Mouse (Mus musculus) cerebellum, adult 9-10 months (tissue): Measurements from ENCODE around the gene Gm36028.

Experiments
- DNase-seq: peaks from one replicate; pipeline ENCODE4 v3.0.0; 2022

Gm36028 gene

DNA sequence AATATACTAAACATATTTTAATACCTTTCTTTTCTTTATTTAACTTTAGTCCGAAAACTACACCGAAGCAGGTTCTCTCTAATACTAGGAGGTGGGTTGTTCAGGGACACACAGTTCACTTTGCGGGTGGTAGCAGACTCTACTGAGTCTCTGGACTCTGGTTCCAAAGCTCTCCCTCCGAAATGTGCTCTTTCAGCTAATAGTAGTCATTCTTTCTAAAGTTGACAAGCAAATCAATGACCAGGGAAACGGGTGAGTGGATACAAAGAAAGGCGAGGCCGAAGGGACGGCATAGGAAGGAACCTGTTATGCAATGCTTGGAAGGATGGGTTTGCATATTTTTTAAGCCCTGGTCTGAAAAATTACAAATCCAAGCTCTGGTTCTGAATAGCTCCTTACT lies 3.5 kb downstream of the Gm36028 start:
- DNase-seq, result no peak

GRCm38 (mm10) chr16:37856327-37856726 lies 4.6 kb downstream of the Gm36028 start:
- no peak for DNase-seq

GRCm38 (mm10) chr16:37855583-37855982 lies 5.4 kb downstream of the Gm36028 start:
- DNase-seq, result no peak

DNA sequence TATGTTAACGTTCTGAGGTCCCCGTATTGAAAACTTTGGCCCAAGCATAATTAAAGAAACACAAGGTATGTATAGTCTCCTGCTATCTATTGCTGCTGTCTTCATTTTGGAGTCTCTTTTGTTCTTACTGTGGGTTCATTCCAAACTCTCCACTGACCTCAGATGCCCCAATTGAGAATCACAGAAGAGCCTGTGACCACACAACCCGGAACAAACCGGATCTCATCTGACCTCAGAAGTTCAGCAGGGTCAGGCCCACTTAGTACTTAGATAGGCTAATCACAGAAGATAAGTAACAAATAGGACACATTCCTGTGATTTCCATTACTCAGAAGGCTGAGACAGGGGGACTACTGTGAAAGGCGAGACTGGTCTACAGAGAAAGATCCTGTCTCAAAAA lies 6.4 kb downstream of the Gm36028 start:
- DNase-seq, result no peak

DNA sequence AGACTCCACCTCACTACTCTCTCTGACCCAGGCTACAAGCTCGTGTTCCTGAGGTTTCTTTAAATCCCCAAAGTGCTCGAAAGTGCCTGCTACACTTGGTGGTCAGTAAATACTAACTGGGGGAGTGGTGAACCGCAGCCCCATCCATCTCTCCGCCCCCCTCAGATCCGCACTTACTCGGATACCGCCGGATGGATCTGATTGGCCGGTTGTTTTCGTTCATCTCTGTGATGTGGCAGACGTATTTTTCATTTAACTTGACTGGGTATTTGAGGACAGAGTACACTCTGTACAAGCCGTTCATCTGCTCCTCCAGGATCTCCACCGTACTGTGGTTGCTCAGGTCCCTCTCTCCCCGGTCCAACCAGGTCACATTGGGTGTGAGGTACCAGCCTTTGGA lies 6.9 kb downstream of the Gm36028 start:
- no peak for DNase-seq

- DNase-seq, result no peak
Measured at GRCm38 (mm10) chr16:37853279-37853678, 7.7 kb downstream of the Gm36028 start.

DNA sequence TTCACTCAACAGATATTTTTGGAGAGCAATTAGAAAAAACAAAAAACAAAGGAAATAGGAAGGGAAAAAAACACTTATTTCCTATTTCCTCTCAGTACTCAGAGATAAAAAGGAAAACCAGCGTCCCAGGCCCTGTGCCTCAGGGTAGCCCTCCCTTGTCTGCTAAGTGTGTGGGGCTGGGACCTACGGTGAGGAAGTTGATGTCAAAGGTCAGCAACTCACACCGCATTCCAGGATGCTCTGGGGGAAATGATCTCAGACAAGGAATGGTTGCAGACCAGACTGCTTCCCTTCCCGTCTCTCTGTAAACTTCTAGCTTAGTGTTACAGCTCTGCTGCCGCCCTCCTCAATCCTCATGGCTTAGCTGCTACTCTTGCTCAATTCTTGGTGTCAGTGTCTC lies 9.6 kb downstream of the Gm36028 start:
- no peak for DNase-seq

DNA sequence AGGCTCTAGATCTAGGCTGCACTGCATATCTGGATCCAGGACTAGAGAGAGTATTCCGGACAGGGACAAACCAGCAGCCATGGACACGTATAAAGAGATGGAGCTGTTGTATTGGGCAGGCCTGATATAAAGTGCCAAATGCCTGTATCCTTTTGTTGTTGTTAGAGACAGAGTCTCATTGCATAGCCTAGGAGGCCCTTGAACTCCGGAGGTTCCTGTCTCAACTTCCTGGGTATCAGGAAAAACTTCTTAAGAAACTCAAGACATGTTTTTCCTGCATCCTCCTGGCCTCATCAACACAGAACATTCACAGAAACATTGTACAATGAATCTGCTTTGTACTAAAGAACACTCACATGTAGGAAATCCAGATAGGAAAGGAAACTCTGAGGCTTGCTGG lies 13.9 kb downstream of the Gm36028 start:
- no peak for DNase-seq

DNA sequence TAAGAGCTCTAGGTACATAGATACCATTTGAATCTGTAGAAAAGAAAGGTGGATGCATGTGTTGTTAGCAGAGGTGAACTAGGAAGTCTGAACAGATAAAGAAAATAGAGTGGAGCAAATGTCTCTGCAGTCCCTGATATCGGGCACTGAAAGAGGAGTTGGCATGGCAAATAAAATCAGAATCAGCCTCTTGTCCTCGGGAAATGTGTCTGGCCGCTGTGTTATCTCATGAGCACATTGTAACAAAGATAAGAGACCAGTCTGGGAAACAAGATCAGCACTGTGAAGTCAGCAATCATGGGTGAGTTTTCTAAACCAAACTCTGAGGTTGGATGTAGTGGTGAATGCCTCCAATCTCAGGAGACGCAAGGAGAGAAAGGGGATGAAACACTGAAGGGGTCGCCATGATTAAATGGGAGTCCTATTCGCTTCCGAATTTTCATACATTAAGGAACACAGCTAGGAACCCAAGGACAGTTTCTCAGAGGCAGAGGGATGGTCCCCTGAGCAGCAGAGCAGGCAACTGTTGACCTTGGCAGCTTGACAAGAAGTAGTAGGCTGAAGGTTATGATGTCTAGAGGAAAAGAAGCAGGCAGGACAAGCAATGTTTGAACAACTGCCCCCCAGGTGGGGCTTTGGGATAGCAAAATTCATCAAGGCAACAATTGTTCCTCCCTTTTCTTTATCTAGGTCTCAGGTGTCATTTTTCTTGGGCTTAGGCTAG lies 15.6 kb downstream of the Gm36028 start:
- DNase-seq, result no peak

DNA sequence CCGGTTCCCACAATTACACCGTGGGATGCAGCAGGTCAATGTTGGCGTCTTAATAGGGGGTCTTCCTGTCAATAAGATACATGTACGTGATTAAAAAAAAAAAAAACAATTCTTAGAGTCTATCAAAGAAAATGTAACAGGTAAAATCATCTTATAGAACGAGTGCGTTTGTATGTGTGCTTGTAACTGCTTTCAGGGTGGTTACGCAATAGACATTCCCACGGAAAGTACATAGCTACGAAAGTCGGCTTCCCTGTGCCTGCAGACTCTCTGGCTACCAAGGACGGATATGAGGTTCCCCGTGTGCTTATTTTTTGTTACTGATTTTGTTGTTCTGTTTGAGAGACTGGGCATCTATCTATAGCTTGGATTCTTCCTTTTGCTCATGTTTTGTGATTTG lies 17.2 kb downstream of the Gm36028 start:
- DNase-seq, result no peak

- DNase-seq, result no peak
Measured at GRCm38 (mm10) chr16:37842439-37842838, 18.5 kb downstream of the Gm36028 start.

- DNase-seq, result no peak
Measured at GRCm38 (mm10) chr16:37837571-37837970, 23.4 kb downstream of the Gm36028 start.

GRCm38 (mm10) chr16:37831041-37831440 lies 29.9 kb downstream of the Gm36028 start:
- DNase-seq, result no peak

GRCm38 (mm10) chr16:37826286-37826685 lies 34.7 kb downstream of the Gm36028 start:
- DNase-seq, result no peak

DNA sequence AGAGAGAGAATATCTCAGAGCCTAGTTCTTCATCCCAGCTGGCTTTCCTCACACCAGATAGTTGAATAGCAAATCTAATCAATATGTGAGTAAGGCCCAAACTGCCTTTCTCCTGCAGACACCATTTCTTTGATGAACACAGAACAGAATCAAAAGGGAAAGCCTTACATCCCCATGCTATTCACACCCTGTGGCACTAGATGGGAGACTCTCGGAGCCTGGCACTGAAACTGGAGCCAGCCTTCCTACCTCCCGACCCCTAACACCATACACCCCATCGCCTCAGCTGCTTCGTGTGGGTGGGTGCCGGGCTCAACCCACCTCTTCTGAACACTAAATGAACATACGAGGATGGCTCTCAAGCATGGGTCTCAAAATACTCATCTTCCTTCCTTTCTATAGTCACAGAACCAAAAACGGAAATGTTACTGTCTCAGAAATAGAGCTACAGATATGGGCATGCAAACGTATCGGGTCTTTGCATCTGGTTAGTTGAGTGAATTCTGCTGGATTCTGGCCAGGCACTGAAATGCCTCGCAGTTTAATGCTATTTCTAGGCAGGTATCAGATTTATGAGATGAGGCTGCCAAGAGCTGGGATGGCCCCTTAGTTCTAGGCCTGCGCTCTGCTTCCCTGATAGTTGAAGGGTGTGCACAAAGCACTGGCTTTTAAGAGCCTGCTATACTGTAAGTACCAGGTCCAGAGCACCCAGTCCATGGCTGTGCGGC lies 36.0 kb downstream of the Gm36028 start:
- DNase-seq, result no peak

DNA sequence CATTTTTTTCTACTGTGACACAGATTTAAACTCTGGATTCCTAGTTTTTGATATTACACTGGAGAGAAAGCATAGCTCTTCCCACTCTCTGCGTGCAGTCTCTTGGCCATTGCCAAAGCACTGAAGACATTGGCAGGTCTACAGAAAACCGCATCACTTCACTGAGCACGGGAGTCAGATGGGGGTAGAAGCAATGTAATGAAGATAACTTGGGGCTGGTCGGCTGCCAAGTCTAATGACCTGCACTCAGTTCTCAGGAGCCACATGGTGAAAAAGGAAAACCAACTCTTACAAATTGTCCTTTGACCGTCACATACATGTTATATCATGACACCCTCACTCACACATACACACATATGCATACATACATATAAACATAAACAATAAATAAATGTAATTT lies 37.0 kb downstream of the Gm36028 start:
- peak; percentile 83 for DNase-seq

GRCm38 (mm10) chr16:37817986-37818385 lies 43.0 kb downstream of the Gm36028 start:
- no peak for DNase-seq

- peak; percentile 55 for DNase-seq
Measured at GRCm38 (mm10) chr16:37814383-37814971, 46.5 kb downstream of the Gm36028 start.

GRCm38 (mm10) chr16:37813691-37814382 lies 47.1 kb downstream of the Gm36028 start:
- DNase-seq, result no peak

- DNase-seq, result peak; percentile 94
Measured at GRCm38 (mm10) chr16:37812474-37812886, 48.5 kb downstream of the Gm36028 start.

GRCm38 (mm10) chr16:37811874-37812273 lies 49.1 kb downstream of the Gm36028 start:
- DNase-seq, result no peak

DNA sequence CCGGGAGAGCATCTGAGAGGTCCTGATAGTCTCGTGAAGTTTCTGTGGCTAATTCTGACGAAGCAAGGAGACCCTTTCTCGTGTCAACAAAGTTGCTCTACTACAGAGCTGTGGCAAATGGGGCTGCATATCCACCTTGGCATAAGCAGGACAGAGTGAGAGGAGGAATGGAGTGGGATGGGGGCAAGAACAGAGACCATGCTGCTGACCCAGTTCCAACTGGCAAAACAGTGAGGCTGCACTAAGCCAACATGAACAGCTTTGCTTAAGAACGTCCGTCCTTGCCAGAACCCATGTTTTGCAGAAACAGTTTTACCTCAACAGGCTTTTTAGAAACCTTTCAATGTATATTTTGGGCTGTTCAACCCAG lies 51.3 kb downstream of the Gm36028 start:
- no peak for DNase-seq

DNA sequence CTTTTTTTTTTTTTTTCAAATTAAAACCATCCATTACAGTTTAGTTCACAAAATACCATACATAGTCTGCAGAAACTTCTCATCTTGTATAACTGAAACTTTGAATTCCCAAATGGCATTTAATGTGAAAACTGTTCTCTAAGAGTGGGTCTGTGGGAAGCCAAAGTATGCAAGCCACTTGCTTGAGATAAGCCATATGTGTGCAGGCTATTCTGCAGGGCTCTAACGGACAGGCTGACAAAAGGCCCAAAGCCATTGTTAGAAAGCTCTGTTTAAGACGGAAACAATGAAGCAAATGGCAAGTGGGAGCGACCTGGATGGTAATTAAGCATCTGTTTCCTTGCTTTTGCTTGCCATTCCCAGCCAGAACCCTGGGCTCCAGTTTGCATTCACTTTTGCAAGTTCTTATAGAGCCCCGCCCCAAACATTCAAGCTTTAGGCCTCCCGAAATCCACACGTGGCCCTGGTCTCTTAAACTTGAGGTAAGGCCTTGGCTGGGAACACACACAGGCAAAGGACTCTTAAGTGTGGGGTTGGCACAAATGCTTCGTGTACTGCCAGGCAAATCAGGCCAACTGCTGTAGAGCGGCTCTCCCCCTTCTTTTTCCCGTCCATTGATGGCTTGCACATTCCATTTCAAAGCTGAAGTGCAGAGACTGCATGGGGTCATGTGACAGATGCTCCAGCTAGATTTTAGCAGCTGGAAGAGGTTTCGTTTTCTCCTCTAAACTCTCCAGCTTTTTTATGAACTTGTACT lies 51.9 kb downstream of the Gm36028 start:
- no peak for DNase-seq
